Mouse (Mus musculus) frontal cortex, adult 2 months (tissue): Measurements from ENCODE around the gene Tulp4. TPM values are rescaled to one million over a fixed set of nuclear protein-coding genes. Genes with fewer than 3 reads are reported as not detected.

Experiments used
- DNase-seq, 2 experiments: peaks; one replicate each; pipeline ENCODE4 v3.0.0; 2022; ENCODE audit warnings: low spot score in 1 of 2; ENCODE audit errors: extremely low spot score in 1 of 2
- polyA plus RNA-seq: library from polyadenylated mRNA; depleted of rRNA; stranded (reverse); fragments of >200 nt; gene quantifications from 2 replicates; pipeline ENCODE4 v1.2.3, GENCODE M21; 2012; rRNA removed

Gene Tulp4
- 80.7 and 83.5 TPM in 2 replicates for polyA plus RNA-seq

DNA sequence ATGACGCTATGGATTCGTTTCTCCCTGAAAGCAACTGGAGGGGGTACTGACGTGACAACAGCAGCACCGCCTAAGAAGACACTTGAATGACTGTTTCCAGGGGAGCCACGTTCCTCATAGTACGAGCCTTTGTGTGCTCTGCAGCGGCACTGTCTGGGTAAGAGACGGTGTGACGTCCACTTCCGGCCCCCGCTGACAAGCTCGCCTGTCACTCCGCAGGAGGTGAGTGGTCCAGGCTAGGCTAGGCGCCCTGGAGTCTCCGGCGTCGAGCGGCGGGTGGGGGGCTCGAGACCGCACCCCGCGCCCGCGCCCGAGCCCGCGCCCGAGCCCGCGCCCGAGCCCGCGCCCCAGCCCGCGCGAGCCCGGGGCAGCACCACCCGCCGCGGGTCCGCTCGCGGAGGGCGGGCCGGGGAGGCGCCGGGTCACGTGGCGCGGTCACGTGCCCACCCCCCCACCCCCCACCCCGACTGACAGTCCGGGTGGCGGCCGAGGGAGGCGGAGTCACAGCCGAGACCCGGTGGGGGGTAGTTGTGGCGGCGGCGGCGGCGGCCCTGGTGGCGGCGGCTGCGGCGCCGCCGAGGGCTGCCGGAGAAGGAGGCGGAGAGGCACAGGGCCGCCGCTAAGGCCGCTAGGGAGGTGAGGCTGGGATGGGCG lies at the start of gene Tulp4:
Tulp4 (plus strand) TSS at position 77 of the 654 bp plus-strand sequence.
- DNase-seq: peak; percentile 80 to 81

DNA sequence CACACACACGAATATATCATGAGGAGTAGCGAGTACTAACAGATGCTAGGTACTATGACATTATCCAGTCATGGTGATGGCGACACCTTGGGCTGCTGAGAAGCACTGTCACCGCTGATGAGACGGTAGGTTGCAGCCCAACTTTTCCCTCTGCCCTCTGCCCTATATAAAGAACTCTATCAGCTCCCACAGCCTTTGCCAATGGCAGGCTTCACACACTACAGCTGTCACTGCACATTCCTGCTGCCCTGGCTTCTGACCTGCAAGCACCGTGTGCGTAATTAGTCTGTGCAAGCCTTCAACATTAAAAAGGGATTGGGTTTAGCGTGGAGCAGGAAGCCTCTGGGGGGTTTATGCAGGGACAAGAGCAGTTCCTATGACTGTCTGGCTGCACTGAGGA lies 43.4 kb upstream of the Tulp4 start:
- DNase-seq: no peak

DNA sequence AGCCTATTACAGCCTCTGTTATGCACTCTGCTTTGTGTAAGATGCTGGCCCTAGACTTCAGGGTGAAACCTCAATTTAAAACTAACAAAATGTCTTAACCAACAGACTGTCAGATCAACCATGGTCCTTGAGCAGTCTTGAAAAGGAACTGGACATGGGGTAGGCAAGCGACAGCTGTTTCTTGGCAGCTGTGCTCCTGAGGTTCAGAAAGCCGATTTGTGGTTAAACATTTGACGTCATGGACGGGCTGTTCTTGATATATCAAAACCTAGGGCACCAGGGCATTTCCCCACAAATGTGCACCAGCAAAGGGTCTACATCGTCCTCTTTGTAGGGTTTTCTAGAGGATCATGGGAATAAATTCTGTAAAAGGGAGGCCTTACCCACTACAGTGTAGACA lies 42.7 kb upstream of the Tulp4 start:
- DNase-seq: no peak

DNA sequence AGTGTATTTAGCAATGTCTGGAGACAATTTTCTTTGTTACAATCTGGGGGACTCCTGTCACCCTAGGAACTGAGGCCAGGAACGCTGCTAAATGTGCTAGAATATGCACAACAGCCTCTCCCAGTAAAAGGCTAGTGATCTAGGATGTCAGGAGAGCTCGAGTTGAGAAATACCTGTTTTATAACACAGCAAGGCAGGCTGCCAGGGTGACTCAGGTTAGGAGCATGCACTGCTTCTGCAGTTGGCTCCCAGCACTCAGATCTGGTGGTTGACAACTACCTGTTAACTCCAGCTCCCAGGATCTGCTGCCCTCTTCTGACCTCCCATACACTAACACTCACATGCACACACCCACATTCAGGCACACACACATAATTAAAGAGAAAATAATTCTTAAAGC lies 40.2 kb upstream of the Tulp4 start:
- DNase-seq: no peak

DNA sequence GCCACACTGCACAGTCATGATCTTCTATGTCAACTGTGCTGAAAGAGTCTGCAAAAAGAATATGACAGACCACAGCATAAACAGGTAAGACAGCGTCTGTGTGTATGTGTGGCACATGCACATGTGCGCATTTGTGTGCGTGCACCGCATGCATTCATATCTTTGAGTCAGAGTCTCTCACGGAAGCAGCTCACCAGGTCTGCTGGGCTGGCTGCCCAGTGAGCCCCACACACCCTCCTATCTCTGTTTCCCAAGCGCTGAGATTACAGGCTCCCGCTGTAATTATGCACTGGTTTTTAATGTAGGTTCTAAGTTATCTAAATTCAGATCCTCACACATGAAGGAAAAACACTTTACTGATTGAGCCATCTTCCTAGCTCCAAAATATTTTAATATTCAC lies 38.6 kb upstream of the Tulp4 start:
- no peak for DNase-seq

DNA sequence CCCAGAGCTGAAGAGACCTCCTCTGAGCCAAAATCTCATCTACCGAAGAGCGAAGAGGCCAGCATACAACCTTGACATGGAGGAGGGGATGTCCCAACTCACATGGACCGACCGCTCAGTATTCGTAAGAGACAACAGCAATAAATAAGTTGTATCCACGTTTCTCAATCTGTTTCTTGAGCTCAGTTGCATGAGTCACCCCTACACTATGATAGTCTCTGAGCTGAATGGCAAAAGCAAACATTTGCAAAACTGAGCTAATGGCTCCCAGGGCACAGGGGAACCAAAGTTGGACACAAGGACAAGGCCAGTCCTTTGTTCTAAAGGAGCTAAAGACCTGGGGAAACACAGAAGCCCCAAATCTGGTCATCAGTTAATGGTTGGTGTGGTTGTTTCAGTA lies 36.4 kb upstream of the Tulp4 start:
- no peak for DNase-seq

DNA sequence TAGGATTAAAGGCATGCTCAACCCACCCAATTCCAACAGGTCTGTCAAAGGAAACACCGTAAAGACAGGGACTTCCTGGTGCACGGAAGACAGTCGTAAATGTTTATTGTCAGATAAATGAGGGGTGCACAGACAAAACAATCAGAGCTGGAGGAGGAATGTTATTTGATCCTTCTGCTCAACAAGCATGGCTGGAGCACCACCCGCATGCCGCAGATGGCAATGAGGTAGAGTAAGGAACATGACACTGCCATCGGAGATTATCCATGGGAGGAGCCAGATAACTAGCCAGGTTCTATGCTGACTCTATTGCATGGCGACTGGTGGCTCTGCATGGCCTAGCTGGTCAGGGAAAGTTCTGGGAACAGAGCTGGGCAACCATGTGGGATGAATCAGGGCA lies 32.8 kb upstream of the Tulp4 start:
- no peak for DNase-seq

DNA sequence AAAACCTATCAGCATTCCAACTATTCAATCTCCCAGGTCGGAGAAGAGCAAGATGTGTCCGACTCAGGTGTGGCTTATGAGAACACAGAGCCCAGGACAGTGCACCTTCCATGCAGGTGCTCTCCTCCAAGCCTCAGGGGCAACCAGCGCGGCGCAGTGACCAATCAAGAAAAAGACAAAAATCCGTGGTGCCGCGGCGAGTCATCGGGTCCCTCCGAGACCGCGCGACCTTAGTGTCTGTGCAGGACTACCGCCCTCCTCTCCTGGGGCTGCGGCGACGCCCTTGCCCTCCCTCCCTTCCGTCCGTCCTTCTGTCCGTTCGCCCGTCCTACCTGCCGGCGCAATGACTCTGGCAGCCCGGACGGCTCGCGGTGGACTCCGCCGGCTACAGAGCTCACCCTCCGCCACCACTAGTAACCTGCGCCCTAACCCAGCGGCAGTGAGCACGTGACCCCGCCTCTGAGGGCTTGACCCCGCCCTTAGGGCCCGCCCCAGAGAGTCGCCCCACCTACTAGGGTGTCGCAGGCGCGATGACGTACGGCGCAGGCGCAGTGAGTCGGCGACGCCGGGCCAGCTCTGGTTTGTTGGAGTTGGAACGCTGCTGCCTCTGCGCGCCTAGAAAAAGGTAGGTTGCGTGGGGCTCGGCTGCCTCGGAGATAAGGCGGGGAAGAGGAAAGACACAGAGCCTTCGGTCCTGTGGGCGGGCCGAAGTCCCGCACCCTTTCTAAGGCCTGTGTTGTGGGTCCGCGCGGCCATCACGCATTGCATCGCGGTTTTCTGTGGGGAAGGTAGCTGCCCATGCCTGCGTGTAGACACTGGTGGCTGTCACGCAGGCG lies 26.7 kb upstream of the Tulp4 start, which contains the start of the genes Serac1 and Gtf2h5:
Serac1 (minus strand) TSS at position 455 of the 836 bp plus-strand sequence.
Gtf2h5 (plus strand) TSS at position 500 of the 836 bp plus-strand sequence.
- peak; percentile 93 to 99 for DNase-seq

DNA sequence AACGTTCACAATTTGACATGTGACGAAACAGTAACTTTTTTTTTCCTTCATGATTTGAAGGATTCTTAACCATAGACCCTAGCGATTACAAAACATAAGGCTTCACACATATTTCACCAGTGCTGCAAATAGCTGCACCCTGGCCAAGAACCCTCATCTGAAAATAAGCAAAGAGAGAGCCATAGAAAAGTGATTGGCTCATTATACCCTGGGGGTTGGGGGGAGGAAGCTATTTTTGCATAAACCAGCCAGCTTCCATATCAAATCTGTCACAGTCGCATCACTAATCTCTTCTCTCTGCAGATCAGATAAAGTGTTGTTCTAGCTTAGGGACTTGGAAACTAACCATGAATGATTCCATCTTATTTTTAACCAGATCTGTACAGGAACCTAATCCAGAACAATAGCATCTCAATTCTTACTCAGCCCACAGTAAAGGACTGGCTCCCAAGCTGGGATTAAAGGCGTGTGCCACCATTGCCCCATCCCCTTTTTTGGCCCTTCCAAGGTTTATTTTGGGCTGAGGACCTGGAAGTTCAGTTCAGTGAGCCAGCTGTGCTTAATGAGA lies 22.8 kb upstream of the Tulp4 start:
- no peak for DNase-seq

DNA sequence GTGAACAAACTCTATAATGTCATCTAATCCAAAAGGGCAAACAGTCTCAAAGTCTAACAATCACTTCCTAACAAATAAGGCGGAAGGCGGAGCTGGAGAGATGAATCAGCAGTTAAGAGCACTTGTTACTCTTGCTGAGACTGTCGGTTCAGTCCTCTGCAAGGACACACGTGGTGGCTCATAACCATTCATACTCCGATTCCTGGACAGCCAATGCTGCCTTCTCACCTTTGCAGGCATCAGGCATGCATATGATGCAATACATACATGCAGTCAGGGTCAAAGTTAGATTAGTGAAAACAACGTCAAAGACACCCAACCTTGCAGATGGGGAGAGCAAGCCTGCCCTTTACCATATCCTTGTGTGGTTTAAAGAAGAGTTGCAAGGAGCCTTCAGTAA lies 14.6 kb upstream of the Tulp4 start:
- DNase-seq: no peak

DNA sequence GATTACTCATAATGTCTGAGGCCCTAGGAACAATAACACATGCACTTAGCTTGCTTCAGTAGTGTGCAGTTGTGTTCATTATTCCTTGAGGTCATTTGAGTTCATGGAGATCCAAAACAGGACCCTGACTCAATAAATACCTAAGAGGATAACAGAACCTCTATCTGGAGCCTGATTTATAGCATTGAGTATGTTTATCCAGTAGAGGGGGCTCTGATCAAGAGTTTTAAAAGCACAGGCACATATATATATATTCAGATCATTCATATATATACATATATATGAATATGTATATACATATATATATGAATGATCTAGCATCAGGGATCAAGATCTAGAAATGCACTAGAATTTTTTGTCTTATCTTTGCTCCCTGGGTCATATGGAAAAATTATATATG lies 10.7 kb upstream of the Tulp4 start:
- DNase-seq: no peak

DNA sequence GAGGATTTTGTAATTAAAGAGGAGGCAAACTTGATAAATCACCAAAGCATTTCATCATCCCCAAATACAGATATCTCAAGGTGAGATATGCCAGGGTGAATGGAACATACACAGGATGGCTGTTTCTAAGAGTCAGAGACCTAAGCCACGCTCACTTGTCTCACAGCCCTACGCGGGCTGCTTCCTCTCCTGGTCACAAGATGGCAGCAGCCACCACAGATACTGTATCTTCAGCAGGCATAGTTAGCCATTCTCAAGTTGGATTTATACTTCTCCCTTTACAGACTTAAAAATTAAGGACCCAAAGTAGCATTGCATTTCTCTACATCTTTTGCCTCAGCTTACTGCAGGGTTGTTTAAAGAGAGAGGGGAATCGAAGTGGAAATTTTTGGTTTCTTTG lies 8.4 kb upstream of the Tulp4 start:
- DNase-seq: peak in 1 of 2 experiments; percentile 74

DNA sequence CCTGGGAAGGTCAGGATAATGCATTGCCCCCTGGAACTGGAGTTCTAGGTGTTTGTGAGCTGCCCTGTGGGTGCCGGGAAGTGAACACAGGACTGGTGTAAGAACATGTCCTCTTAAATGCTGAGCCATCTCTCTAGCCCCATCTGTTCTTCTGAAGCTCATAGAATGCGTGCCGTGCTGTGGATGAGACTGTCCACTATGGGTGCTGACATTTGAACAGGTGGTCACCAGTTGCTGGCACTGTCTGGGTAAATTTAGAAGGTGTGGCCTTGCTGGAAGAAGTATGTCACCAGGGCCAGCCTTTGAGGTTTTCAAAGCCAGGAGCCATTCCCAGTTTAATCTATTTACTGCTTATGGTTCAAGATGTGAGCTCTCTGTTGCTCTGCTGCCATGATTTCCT lies 4.0 kb upstream of the Tulp4 start:
- no peak for DNase-seq

DNA sequence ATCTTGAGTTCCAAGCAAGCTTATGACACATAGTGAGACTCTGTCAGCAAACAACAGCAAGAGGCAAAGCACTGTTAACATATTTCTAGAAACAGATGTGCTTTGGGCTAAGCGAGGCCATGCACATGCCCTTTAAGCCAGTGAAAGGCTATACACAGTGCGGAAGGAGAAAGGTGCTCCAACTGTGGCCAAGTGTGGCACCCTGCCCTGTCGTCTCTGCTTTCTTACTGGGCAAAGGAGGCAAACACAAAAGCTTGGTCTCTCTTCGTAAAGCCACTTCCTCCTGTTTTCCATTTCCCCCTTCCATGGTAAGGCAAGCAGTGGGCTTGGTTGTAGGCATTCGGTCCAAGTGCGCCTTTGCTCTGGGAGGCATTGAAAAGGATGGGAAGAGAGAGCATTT lies 2.7 kb upstream of the Tulp4 start:
- no peak for DNase-seq

DNA sequence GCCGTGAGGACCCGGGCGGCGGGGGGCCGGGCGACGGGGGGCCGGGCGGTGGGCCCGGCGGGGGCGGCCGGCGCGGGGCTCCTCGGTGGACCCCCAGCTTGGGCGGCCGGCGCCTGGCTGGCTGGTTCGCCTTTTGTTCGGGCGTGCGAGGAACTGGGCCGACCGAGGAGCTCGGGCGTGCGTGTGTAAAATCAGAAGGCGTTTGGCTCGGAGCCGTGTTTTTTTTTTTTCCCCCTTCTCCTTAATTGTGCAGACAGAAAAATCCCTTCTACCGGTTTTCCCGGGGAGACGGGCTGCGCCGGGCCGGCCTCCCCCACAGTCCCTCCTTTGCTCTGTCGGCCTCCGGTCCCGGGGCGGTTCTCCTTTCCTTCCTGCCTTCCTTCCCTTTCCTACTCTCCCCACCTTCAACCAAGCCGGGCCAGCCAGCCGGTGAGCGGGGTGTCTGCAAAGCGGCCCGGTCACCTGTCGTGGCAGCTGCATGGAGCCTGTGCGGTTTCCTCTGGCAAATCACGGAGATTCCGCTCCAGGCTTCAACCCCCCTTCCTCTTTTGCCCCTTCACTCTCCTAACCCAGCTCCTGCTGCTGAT lies 871 bp downstream of the Tulp4 start:
- peak; percentile 25 to 46 for DNase-seq

DNA sequence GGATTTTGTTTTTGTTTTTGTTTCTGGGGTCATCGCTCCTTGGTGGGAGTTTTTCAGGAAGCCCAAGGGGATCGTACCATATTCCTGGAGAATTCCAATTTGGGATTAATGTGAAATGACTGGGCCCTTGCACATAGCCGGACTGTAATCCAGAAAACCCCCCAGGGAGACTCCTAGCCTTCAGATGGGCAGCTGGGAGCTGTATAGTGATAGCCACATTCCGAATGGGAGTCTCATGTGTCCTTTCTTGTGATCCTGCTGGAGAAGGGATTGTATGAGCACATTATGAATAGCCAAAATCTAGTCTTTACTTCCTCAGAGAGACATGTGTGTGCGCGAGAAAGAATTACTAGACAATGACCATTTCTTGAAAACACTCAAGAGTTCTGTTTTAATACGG lies 1.9 kb downstream of the Tulp4 start:
- DNase-seq: no peak

DNA sequence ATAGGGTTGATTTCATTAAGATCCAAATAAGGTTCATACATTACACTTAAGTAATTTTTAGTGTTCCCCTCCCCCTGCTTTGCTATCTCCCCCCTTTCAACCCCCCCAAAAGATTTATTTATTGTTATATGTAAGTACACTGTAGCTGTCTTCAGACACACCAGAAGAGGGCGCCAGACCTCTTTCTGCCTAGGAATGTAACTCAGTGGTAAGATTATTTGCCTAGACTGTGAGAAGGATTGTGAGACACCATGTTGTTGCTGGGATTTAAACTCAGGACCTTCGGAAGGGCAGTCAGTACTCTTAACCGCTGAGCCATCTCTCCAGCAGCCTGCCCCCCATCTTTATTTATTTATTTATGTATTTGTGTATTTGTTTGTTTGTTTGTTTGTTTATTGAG lies 4.7 kb downstream of the Tulp4 start:
- DNase-seq: no peak

DNA sequence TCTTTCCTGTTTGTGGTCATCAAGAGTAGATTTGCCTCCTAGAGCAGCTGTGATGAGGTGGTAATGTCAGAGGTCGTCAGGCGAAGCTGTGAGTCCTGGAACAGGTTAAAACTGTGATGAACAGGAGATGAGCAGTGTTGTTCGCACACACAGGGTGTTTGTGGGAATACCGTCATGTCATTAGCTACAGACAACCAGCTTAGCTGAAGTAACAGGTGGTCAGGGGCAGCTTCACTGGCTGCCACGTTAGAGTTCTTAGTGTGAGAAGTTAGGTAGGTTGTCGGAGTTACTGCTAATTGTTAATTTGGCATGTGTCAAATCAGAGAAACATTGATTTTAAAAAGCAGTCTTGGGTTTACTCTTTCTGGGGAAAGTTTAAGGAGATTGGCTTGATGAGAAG lies 7.4 kb downstream of the Tulp4 start:
- DNase-seq: no peak

DNA sequence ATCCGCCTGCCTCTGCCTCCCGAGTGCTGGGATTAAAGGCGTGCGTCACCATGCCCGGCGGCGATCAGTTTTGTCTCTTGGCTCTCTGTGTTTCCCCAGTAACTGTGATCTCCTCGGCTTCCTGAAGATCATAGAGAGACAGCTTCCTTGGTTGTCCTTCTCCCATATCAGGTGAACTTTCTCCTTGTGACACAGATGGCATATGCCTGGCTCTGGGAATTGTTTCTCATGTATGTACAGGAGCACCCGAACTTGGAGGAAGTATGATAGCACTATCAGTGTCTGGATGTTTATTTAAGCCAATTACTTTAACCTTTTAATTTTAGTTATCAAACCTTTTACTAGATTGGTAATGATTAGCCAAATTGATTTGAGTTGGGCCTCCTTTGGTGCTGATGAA lies 8.8 kb downstream of the Tulp4 start:
- DNase-seq: no peak

DNA sequence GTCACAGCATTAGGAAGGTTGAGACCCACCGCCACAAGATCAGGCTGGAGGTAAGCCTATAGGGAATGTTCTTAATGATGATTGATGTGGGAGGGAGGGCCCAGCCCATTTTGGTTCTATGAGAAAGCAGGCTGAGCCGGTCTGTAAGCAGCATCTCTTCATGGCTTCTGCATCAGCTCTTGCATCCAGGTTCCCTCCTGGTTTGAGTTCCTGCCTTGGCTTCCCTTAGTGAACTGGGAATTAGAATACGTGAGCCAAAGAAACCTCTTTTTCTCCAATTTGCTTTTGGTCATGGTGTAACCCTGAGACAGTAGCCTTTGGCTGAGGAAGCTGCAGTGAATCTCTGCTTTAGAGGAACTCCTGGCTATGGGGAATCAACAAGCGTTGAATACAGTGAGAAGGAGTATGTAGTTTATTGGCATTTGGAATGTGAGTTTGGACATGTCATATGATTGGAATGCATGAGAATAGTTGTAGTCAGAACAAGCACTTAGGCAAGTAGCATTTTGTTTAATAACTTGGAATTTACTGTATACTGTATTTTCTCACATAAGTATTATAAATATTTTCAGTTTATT lies 11.0 kb downstream of the Tulp4 start:
- DNase-seq: no peak

DNA sequence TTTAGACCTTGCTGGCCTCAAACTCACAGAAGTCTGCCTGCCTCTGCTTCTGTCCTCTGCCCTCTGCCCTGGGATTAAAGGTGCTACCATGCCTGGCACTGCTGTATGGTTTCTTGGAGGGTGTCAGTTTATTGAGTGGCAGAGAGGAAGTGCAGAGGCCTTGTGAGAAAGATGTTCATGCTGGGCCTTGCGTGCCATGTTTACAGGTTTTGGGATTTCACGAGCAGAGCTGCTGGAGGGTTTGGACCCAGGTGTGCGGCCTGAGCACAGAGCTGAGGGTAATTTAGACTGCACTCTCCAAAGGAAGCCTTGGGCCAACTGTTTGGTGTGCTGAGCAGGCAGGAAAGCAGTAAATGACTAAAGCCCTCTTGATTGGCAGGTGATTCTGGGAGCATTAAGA lies 11.7 kb downstream of the Tulp4 start:
- no peak for DNase-seq
